Mouse (Mus musculus): Measurements from ENCODE around the gene Gnai2.

GRCm38 (mm10) chr9:107628721-107629410, 6.3 kb downstream of the Gnai2 start:
- TF ChIP-seq CTCF (IDR thresholded peaks at IDR 0.05; ENCODE audit: low read depth, low read length) (no peak), POLR2A (IDR thresholded peaks at IDR 0.05; ENCODE audit: borderline replicate concordance, low read depth, low read length) (no peak)
